Mouse (Mus musculus) CH12.LX (cell line): ENCODE results near the gene Crybg2. TPM values are rescaled to one million over a fixed set of nuclear protein-coding genes. Genes with fewer than 3 reads are reported as not detected.

Experiments
- DNase-seq: peaks from one replicate; pipeline ENCODE4 v3.0.0-alpha.2; 2013; ENCODE audit errors: extremely low read depth
- H3K27ac ChIP-seq: 2 replicates; pipeline ENCODE4 v1.5.1; 2012; ENCODE audit warnings: low read depth, mild to moderate bottlenecking, control low read depth, moderate library complexity; ENCODE audit not compliant: insufficient read depth
- H3K27me3 ChIP-seq: replicated peaks from 2 replicates; pipeline ENCODE3; 2012; ENCODE audit warnings: inconsistent platforms
- H3K36me3 ChIP-seq, 2 experiments: replicated peaks in 1 of 2; 2 replicates each; pipeline versions ENCODE3 to v1.6.1; 2012; ENCODE audit warnings: inconsistent platforms in 1 of 2, low read length in 1 of 2, mild to moderate bottlenecking in 1 of 2, mixed read lengths in 1 of 2, moderate library complexity in 1 of 2; ENCODE audit not compliant: control insufficient read depth in 1 of 2, insufficient read depth in 1 of 2
- H3K4me1 ChIP-seq, 2 experiments: 2 replicates each; pipeline ENCODE4 v1.6.1; 2012; ENCODE audit warnings: inconsistent platforms in 1 of 2, moderate library complexity in 1 of 2; ENCODE audit not compliant: insufficient read depth in 2 of 2, control insufficient read depth in 1 of 2
- H3K4me2 ChIP-seq: 2 replicates; pipeline ENCODE4 v1.6.1; 2012; ENCODE audit warnings: low read depth, mild to moderate bottlenecking, control low read depth; ENCODE audit not compliant: poor library complexity, insufficient read depth, severe bottlenecking
- H3K4me3 ChIP-seq, 3 experiments: fragments of 150-350 bp in 1 of 3; sonication (generic) in 1 of 3; replicated peaks in 1 of 3; 2 replicates each; pipeline versions ENCODE3 to v1.5.1; 2011 to 2012; ENCODE audit warnings: low read depth in 2 of 3, low read length in 2 of 3, mild to moderate bottlenecking in 2 of 3, moderate library complexity in 2 of 3, control low read depth in 1 of 3, improper control_type of control experiment in 1 of 3, inconsistent platforms in 1 of 3, mixed read lengths in 1 of 3; ENCODE audit not compliant: poor library complexity in 1 of 3
- H3K79me2 ChIP-seq: replicated peaks from 2 replicates; pipeline ENCODE4 v1.6.1; 2012; ENCODE audit warnings: mild to moderate bottlenecking, moderate library complexity; ENCODE audit not compliant: control insufficient read depth, poor library complexity, insufficient read depth, severe bottlenecking; ENCODE audit errors: extremely low read depth
- H3K9ac ChIP-seq: 2 replicates; pipeline ENCODE4 v1.6.1; 2012; ENCODE audit warnings: low read depth, mild to moderate bottlenecking, control low read depth, moderate library complexity; ENCODE audit not compliant: insufficient read depth
- H3K9me3 ChIP-seq: replicated peaks from 2 replicates; pipeline ENCODE3; 2012; ENCODE audit warnings: low read length, inconsistent platforms, mixed read lengths
- BHLHE40 ChIP-seq: IDR thresholded peaks from 2 replicates; pipeline ENCODE4 v1.6.1; 2011; ENCODE audit warnings: mild to moderate bottlenecking, low read depth, low read length, improper control_type of control experiment
- CHD1 ChIP-seq: IDR thresholded peaks from 2 replicates; pipeline ENCODE4 v1.6.1; 2012; ENCODE audit warnings: low read depth, low read length, improper control_type of control experiment, inconsistent platforms
- EP300 ChIP-seq: IDR thresholded peaks from 2 replicates; pipeline ENCODE4 v1.6.1; 2011; ENCODE audit warnings: low read length, improper control_type of control experiment
- IRF4 ChIP-seq: IDR thresholded peaks from 2 replicates; pipeline ENCODE4 v1.6.1; 2014; ENCODE audit warnings: low read depth, mild to moderate bottlenecking, inconsistent platforms, low read length, improper control_type of control experiment
- JUND ChIP-seq: conservative IDR thresholded peaks from 2 replicates; pipeline ENCODE4 v1.6.1; 2011; ENCODE audit warnings: low read depth, low read length, improper control_type of control experiment
- KAT2A ChIP-seq: IDR thresholded peaks from 2 replicates; pipeline ENCODE4 v1.6.1; 2012; ENCODE audit warnings: low read length, improper control_type of control experiment, inconsistent platforms; ENCODE audit not compliant: insufficient replicate concordance
- MAFK ChIP-seq: IDR thresholded peaks from 2 replicates; pipeline ENCODE4 v1.6.1; 2011; ENCODE audit warnings: low read length, improper control_type of control experiment; ENCODE audit not compliant: insufficient replicate concordance
- MAX ChIP-seq: IDR thresholded peaks from 2 replicates; pipeline ENCODE4 v1.6.1; 2011; ENCODE audit warnings: low read length, improper control_type of control experiment
- MAZ ChIP-seq: IDR thresholded peaks from 2 replicates; pipeline ENCODE4 v1.6.1; 2012; ENCODE audit warnings: low read depth, mild to moderate bottlenecking, inconsistent platforms, low read length, improper control_type of control experiment, moderate library complexity
- MEF2A ChIP-seq: IDR thresholded peaks from 2 replicates; pipeline ENCODE4 v1.6.1; 2014; ENCODE audit warnings: low read depth, mild to moderate bottlenecking, inconsistent platforms, low read length, improper control_type of control experiment, borderline replicate concordance
- MXI1 ChIP-seq: IDR thresholded peaks from 2 replicates; pipeline ENCODE4 v1.6.1; 2011; ENCODE audit warnings: mild to moderate bottlenecking, low read depth, low read length, improper control_type of control experiment
- NELFE ChIP-seq: IDR thresholded peaks from 2 replicates; pipeline ENCODE4 v1.6.1; 2011; ENCODE audit warnings: low read depth, low read length, improper control_type of control experiment
- POLR2AphosphoS2 ChIP-seq: IDR thresholded peaks from 2 replicates; pipeline ENCODE4 v1.6.1; 2011; ENCODE audit warnings: low read depth, low read length, improper control_type of control experiment
- SMC3 ChIP-seq: IDR thresholded peaks from 2 replicates; pipeline ENCODE4 v1.6.1; 2011; ENCODE audit warnings: low read depth, low read length, improper control_type of control experiment
- ZC3H11A ChIP-seq: IDR thresholded peaks from 2 replicates; pipeline ENCODE4 v1.6.1; 2012; ENCODE audit warnings: low read depth, mild to moderate bottlenecking, inconsistent platforms, low read length, improper control_type of control experiment
- ZMIZ1 ChIP-seq: IDR thresholded peaks from 2 replicates; pipeline ENCODE4 v1.6.1; 2012; ENCODE audit warnings: low read depth, mild to moderate bottlenecking, inconsistent platforms, low read length, improper control_type of control experiment
- ZNF384 ChIP-seq: IDR thresholded peaks from 2 replicates; pipeline ENCODE4 v1.6.1; 2012; ENCODE audit warnings: low read depth, low read length, improper control_type of control experiment, inconsistent platforms
- dilution Hi-C: fragments of 300-500 bp; cut with MboI; formaldehyde crosslinking; loops from 2 replicates; pipeline ENCODE4 v1.14.3; 2020; ENCODE audit warnings: low sequenced_read_pairs; ENCODE audit not compliant: extremely low pct_unique_long_range_greater_than_20kb, extremely low pct_ligation_motif_present
- in situ Hi-C: fragments of 300-500 bp; cut with MboI; formaldehyde crosslinking; loops from 3 replicates; pipeline ENCODE4 v1.14.3; 2019; ENCODE audit warnings: low sequenced_read_pairs, low pct_ligation_motif_present, low pct_unique_long_range_greater_than_20kb, mixed read lengths
- polyA plus RNA-seq: library from polyadenylated mRNA; unstranded; fragments of >175 nt; gene quantifications from 2 replicates; pipeline ENCODE4 v1.2.1, GENCODE M21; 2012; ENCODE audit warnings: low read depth; ENCODE audit not compliant: insufficient read length
- total RNA-seq, 2 experiments: library from RNA; depleted of rRNA; stranded (reverse); fragments of 300-350 nt in 1 of 2; fragments of >200 nt in 1 of 2; gene quantifications; 2 replicates each; pipeline ENCODE4 v1.2.3; 2012 to 2014

Gene Crybg2
- total and polyA plus RNA-seq, 3 experiments: 3.6 to 15.6 (median 9.2) TPM

GRCm38 (mm10) chr4:134016767-134017166 lies 43.8 kb upstream of the Crybg2 start:
- Histone ChIP-seq H3K27ac (no peak overlapping the region), H3K9ac (no peak overlapping the region), H3K36me3 (no peaks in the 10 kb centered on the region), H3K9me3 (peaks cover 15% of the 10 kb centered on the region), H3K4me1 (no peaks in the 10 kb centered on the region), H3K79me2 (no peaks in the 10 kb centered on the region), H3K4me2 (no peak overlapping the region), H3K27me3 (peaks cover 14% of the 10 kb centered on the region), H3K4me3 (no peak overlapping the region)
- dilution Hi-C loops (no loop called here), in situ Hi-C loops (loop anchor here (10.0 kb wide), 1 partner anchor 58 kb away; no protein-coding TSS in a partner anchor)
- no peak for DNase-seq
- TF ChIP-seq POLR2AphosphoS2 (no peak), ZC3H11A (no peak), BHLHE40 (no peak), EP300 (no peak), MAZ (no peak), CHD1 (no peak), SMC3 (no peak), IRF4 (no peak), MXI1 (no peak), ZNF384 (no peak), ZMIZ1 (no peak), KAT2A (no peak), MAX (no peak), NELFE (no peak), MEF2A (no peak), JUND (no peak)

- no peak overlapping the region for H3K4me2 ChIP-seq
- no peaks in the 10 kb centered on the region for H3K4me1 ChIP-seq
- dilution Hi-C loops (no loop called here), in situ Hi-C loops (loop anchor here (10.0 kb wide), 1 partner anchor 57 kb away; no protein-coding TSS in a partner anchor)
- peaks cover 15% of the 10 kb centered on the region for H3K9me3 ChIP-seq
- no peak overlapping the region for H3K27ac ChIP-seq
- no peak for DNase-seq
- no peak for TF ChIP-seq MAFK
- H3K79me2 ChIP-seq: no peaks in the 10 kb centered on the region
- H3K4me3 ChIP-seq: no peak overlapping the region
- peaks cover 14% of the 10 kb centered on the region for H3K27me3 ChIP-seq
- no peaks in the 10 kb centered on the region for H3K36me3 ChIP-seq
- H3K9ac ChIP-seq: no peak overlapping the region
These were observed 43.3 kb upstream of the Crybg2 start for GRCm38 (mm10) chr4:134017201-134017865.
